Mouse (Mus musculus) brain, embryonic 18.5 days (tissue): ENCODE data around the gene Olfr1490.
"Not testable (repeated sequence)": the region's sequence is repeated elsewhere in the genome, so short reads cannot be mapped to it uniquely, and the experiment has no call there.

Experiments used
- DNase-seq: peaks from one replicate; pipeline ENCODE4 v3.0.0-alpha.2; 2012; ENCODE audit warnings: low read depth, low spot score

Gene Olfr1490

GRCm38 (mm10) chr19:13650791-13651190, at the start of gene Olfr1490:
Olfr1490 (plus strand) TSS chr19:13651091.
- no peak for DNase-seq

DNA sequence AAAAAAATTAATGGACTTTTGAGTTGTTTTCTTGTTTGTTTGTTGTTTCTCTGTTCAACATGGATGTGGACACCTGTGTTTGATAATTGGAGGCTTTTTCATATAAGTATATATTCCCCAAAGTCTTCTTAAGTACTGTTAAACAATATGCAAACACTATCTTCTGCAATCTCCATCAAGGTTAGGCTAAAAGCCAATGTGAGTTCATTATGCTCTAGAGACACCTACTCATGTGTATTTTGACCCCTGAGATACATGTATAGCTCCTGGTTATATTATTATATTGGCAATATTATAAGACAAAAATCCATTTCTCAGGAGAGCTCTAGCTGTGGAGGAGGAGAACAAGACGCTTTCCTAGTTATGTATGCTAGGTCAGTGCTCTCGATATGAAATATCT, 33.8 kb upstream of the Olfr1490 start, which contains the start of gene Olfr1487:
Olfr1487 (plus strand) TSS at position 301 of the 400 bp plus-strand sequence.
- DNase-seq: not testable (repeated sequence)

GRCm38 (mm10) chr19:13631321-13631720, 19.6 kb upstream of the Olfr1490 start, which contains the start of gene Olfr1489:
Olfr1489 (plus strand) TSS chr19:13631621.
- DNase-seq: no peak

DNA sequence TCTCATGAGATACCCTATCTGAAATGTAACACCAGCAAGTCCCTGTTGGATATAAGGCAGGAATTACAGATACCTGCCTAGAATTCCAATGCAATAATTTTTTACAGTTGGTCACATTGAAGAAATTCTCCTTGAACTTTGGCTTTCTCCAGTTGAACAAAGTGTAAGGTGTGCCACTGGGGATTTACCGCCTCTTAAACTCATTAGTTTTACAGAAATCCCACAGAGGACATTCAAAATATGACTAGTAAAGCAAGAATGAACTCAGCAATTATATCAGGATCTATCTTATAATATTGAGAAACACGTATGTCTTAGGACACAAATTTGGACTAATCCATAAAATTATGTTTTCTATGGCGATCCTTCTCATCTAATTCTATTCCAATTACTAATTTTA, 46.1 kb downstream of the Olfr1490 start, which contains the start of gene Olfr1491:
Olfr1491 (plus strand) TSS at position 301 of the 400 bp plus-strand sequence.
- no peak for DNase-seq
